Mouse (Mus musculus): ENCODE measurements around the gene Adar.

- TF ChIP-seq POLR2A (IDR thresholded peaks at IDR 0.05; ENCODE audit: borderline replicate concordance, extremely low read depth, low read depth, low read length), result no peak
- TF ChIP-seq CTCF (IDR thresholded peaks at IDR 0.05; ENCODE audit: insufficient read depth, low read length), result no peak
Measured at GRCm38 (mm10) chr3:89781640-89782039, 66.8 kb downstream of the Adar start.
